Mouse (Mus musculus): ENCODE measurements around the gene Slc22a22.

DNA sequence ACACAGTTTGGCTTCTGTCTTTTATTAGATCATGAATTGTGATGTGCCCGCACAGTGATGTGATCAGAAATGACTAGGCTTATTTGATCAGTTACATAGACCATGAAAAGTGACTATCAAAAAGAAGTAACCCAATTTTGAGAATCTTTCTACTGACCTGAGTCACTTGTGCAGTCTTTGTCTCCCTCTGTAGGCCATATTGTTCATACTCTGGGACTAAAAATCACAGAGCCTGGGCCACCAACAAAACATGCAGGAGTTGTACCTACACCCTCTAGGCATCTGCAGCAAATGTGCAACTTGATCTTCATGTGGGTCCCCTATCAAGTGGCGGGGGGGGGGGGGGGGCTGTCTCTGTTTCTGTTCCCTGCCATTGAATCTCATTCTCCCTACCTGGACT, 68.9 kb downstream of the Slc22a22 start:
- TF ChIP-seq CTCF (IDR thresholded peaks at IDR 0.05; ENCODE audit: extremely low read depth, insufficient read depth, insufficient read length, insufficient replicate concordance), result no peak
- no peak for TF ChIP-seq POLR2A (IDR thresholded peaks at IDR 0.05; ENCODE audit: low read depth, low read length)
